Mouse (Mus musculus): ENCODE measurements around the gene Ier5.

The Ier5 gene

GRCm38 (mm10) chr1:155098486-155099279, 753 bp downstream of the Ier5 start:
- DNase-seq (ENCODE audit: low read depth, low spot score), result no peak

- DNase-seq (ENCODE audit: low read depth, low spot score), result no peak
Measured at GRCm38 (mm10) chr1:155097931-155098485, 1.4 kb downstream of the Ier5 start.

GRCm38 (mm10) chr1:155097354-155097753, 2.1 kb downstream of the Ier5 start:
- no peak for DNase-seq (ENCODE audit: low read depth, low spot score)

- DNase-seq (ENCODE audit: low read depth, low spot score), result no peak
Measured at GRCm38 (mm10) chr1:155096620-155097261, 2.7 kb downstream of the Ier5 start.

- DNase-seq (ENCODE audit: low read depth, low spot score), result no peak
Measured at GRCm38 (mm10) chr1:155093971-155094707, 5.3 kb downstream of the Ier5 start.

GRCm38 (mm10) chr1:155093145-155093791, 6.2 kb downstream of the Ier5 start:
- DNase-seq (ENCODE audit: low read depth, low spot score), result no peak

GRCm38 (mm10) chr1:155091842-155092800, 7.3 kb downstream of the Ier5 start:
- DNase-seq (ENCODE audit: low read depth, low spot score), result no peak

GRCm38 (mm10) chr1:155091374-155091841, 8.0 kb downstream of the Ier5 start:
- DNase-seq (ENCODE audit: low read depth, low spot score), result peak; percentile 63

GRCm38 (mm10) chr1:155090736-155091135, 8.7 kb downstream of the Ier5 start:
- DNase-seq (ENCODE audit: low read depth, low spot score), result no peak

GRCm38 (mm10) chr1:155090327-155090726, 9.1 kb downstream of the Ier5 start:
- DNase-seq (ENCODE audit: low read depth, low spot score), result no peak

GRCm38 (mm10) chr1:155088847-155089603, 10.4 kb downstream of the Ier5 start:
- DNase-seq (ENCODE audit: low read depth, low spot score), result peak; percentile 76

GRCm38 (mm10) chr1:155088046-155088445, 11.4 kb downstream of the Ier5 start:
- DNase-seq (ENCODE audit: low read depth, low spot score), result no peak

GRCm38 (mm10) chr1:155086893-155087292, 12.5 kb downstream of the Ier5 start:
- peak; percentile 88 for DNase-seq (ENCODE audit: low read depth, low spot score)

- DNase-seq (ENCODE audit: low read depth, low spot score), result no peak
Measured at GRCm38 (mm10) chr1:155086416-155086815, 13.0 kb downstream of the Ier5 start.

- DNase-seq (ENCODE audit: low read depth, low spot score), result no peak
Measured at GRCm38 (mm10) chr1:155084839-155085238, 14.6 kb downstream of the Ier5 start.

GRCm38 (mm10) chr1:155083271-155084265, 15.9 kb downstream of the Ier5 start:
- peak; percentile 62 for DNase-seq (ENCODE audit: low read depth, low spot score)

- DNase-seq (ENCODE audit: low read depth, low spot score), result no peak
Measured at GRCm38 (mm10) chr1:155082965-155083268, 16.5 kb downstream of the Ier5 start.

- DNase-seq (ENCODE audit: low read depth, low spot score), result no peak
Measured at GRCm38 (mm10) chr1:155082158-155082964, 17.1 kb downstream of the Ier5 start.
